Mouse (Mus musculus): ENCODE measurements around the gene Ddx23.

Gene Ddx23

DNA sequence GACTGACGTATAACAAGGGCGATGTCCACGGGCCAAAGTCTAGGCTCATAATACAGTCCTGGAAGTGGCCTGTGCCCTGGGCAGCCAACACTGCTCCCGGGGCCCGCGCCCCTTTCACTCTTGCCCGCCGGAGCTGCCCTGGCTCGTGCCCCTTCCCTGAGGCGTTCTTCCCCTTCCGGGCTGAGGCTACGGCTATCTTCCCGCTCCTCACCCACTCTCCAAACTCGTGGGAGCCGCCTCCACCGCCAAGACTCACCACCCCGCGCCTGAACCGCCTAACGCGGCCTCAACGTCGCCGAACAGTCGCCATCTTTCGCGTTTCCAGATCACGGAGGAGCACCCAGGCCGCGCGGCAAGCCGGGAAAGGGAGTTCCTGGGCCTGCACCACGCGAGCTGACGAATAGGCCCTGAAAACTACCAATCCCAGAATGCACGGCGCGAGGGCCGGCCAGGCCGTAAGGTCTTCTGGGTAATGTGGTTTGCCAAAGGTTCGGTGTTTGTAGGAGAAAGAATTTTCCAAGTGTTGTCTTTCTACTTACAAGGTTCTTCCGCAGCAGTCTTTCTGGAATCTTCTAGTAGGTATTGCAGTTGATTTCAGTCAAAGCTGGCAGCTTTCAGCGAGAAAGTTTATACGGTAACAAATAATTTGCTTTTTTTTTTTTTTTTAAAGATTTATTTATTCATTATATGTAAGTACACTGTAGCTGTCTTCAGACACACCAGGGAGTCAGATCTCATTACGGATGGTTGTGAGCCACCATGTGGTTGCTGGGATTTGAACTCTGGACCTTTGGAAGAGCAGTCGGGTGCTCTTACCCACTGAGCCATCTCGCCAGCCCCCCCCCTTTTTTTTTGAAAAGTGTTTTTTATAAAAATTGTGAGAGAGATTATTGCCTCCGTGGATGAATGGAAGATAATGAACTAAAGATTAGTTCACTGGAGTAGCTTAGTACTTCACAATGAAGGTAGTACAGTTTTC lies at the start of gene Ddx23:
Gene Ddx23, minus strand, starts transcription at position 328 of the 979 bp plus-strand sequence.
- DNase-seq (ENCODE audit: low spot score): peak; percentile 95

DNA sequence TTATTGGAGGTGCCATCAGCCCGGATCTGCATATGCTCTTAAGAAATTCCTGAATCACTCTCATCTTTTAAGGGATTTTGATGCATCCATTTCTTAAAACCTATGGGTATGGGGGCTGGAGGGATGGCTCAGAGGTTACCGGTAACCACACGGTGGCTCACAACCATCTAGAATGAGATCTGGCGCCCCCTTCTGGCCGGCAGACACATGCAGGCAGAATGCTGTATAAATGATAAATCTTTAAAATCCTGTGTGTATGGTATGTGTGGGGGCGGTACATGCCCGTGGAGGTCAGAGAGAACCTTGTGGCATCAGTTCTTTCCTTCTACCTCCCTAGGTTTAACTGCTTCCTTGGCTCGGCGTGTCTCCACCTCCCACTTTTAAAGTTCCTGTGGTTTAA lies 47.7 kb upstream of the Ddx23 start:
- peak; percentile 71 for DNase-seq (ENCODE audit: low spot score)

DNA sequence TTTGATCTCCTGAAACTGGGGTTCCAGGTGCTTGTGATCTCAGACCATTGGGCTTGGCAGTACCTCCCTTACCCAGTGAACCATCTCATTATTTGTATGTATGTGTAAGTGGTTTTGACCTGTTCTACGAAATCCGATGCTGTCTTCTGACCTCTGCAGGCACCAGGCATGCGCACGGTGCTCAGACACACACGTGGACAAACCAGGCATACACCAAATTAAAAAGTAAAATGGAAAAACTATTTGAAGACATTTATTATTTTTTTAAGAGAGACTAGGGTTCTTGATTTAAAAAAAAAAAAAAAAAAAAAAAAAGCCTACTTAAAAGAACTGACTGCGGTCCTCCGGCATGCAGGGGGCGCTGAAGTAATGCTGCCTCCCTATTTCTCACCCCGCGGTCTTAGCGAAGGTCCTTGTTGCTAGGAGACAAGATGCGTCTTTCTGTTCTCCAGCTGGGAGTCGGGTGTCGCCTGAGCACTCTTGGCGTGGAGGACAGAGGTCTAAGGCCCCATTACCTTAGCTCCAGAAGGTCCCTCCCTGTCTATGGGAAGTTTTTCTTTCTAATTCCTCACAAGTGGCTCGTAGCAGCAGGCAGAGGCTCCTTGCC lies 45.2 kb upstream of the Ddx23 start, which contains the start of gene Ccdc65:
Gene Ccdc65, plus strand, starts transcription at position 442 of the 607 bp plus-strand sequence.
- DNase-seq (ENCODE audit: low spot score): peak; percentile 71

DNA sequence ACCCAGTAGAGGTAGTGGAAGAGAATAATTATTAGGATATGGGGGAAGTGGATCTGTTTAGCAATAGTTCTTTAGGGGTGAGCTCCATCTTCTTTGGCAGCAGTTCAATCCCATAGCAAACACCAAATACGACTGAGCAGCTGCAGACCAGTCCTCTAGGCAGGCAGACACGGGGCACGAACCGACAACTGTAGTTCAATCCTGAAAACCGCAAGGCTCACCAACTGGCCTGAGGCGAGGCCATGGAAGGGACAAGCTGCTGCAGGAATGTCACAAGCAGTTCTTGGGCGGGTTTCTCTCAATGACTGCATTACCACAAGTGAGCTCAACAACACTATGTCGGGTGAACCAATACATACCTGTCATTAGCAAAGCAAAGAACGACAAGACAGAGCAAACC lies 41.6 kb upstream of the Ddx23 start:
- no peak for DNase-seq (ENCODE audit: low spot score)

GRCm38 (mm10) chr15:98699190-98700105 lies 36.8 kb upstream of the Ddx23 start:
- peak; percentile 79 for DNase-seq (ENCODE audit: low spot score)

- no peak for DNase-seq (ENCODE audit: low spot score)
Measured at GRCm38 (mm10) chr15:98696216-98696615, 33.5 kb upstream of the Ddx23 start.

DNA sequence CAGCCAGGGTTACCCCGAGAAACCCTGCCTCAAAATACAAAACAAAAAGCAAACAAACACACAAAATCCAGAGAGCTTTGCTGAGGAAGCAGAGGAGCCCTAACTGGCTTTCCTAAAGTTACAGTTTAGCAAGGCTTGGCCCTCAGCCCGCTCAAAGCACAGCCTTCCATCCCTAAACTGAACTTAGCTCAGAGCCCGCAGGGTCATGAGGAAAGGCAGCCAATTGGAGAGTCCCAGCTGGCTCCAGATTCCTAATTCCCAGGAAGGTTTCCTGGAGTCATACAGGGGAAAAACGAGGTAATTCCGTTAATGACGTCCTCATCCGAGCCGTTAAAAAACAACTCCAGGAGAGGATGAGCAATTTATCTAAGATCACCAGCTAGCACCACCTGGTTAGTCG lies 33.0 kb upstream of the Ddx23 start:
- no peak for DNase-seq (ENCODE audit: low spot score)

GRCm38 (mm10) chr15:98692171-98692715 lies 29.5 kb upstream of the Ddx23 start:
- no peak for DNase-seq (ENCODE audit: low spot score)

- no peak for DNase-seq (ENCODE audit: low spot score)
Measured at GRCm38 (mm10) chr15:98691486-98692147, 28.9 kb upstream of the Ddx23 start.

- no peak for DNase-seq (ENCODE audit: low spot score)
Measured at GRCm38 (mm10) chr15:98689682-98690081, 27.0 kb upstream of the Ddx23 start.

DNA sequence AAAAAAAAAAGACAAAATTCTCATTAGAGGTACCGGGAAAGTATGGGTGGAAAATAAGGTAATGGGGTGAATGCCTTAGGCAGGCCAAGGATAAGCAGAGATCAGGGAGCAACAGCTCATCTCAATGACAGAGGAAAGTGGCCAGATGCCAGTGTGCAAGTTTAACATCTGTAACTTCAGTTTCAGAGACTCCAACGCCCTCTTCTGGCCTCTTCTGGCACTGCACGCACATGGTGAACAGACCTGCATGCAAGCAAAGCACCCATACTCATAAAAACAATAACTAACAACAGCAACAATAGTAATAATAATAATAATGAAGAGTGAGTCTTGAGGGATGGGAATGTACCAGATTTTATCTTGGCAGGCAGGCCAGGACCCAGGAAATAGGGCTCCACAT lies 23.2 kb upstream of the Ddx23 start:
- DNase-seq (ENCODE audit: low spot score): no peak

DNA sequence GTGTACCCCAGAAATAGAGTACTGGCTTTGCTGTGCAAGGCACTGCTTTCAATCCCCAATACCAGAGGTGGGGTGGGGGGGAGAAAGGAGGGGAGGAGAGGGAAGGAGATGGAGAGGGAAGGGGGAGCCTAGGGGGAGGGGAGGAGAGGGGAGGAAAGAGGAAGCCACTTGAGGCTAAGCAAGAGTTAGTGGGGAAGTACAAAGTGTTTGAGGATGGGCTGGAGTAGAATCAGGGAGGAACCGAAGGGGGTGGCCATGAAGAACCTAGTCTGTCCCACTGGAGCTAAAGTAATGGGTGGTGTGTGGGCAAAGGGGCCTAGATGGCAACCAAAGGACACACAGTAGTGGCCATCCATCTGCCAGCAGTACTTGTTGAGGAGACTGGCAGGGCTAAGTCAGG lies 21.1 kb upstream of the Ddx23 start:
- no peak for DNase-seq (ENCODE audit: low spot score)

DNA sequence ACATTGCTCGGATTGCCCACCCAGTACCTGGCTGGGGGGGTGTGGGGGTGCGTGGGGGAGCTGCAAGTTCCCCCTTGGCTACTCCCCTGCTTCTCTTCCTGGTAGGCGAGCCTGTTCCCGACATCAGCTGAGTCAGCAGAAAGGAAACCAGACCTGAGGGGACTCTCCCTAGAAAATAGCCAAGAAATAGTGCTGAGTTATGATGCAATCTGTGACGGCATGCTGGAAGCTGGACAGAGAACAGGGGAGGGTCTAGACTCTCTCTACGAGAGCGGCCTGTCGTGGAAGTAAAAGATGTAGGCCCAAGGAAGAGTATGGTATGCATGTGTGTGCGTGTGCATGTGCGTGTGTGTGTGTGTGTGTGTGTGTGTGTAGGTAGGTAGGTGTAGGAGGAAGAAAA lies 20.5 kb upstream of the Ddx23 start:
- no peak for DNase-seq (ENCODE audit: low spot score)

DNA sequence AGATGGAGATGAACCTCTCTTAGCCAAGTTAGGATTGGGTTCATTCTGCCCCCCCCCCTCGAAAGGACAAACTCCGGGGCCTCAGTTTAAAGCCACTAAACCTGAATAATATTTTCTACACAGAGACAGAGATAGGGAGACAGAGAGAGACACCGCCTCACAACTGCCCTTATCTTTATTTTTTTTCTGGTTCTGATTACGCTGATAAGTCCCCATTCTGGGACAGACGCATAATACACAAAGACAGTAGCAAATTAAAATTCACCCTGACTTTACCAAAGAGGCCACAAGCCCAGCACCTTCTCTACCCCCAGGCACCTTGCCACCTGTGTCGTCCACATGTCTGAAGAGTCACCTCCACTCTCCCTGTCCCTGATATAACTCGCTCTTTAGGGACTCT lies 18.9 kb upstream of the Ddx23 start:
- DNase-seq (ENCODE audit: low spot score): no peak

DNA sequence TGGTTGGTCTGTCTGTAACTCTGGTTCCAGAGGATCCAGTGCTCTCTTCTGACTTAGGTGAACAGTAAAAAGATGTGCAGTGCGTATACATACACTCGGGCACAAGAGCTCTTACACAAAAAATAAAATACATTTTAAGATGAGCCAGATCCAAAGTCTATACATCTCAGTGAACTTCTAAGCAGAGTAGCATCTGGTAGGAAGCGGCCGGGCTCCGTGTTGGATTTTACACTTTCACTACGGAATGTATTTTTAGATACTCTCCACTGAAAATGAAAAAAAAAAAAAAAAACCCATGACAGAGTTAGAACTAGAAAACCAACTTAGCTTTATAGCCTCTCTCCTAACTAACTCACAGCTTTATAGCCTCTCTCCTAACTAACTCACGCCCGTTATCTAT lies 18.0 kb upstream of the Ddx23 start:
- no peak for DNase-seq (ENCODE audit: low spot score)

DNA sequence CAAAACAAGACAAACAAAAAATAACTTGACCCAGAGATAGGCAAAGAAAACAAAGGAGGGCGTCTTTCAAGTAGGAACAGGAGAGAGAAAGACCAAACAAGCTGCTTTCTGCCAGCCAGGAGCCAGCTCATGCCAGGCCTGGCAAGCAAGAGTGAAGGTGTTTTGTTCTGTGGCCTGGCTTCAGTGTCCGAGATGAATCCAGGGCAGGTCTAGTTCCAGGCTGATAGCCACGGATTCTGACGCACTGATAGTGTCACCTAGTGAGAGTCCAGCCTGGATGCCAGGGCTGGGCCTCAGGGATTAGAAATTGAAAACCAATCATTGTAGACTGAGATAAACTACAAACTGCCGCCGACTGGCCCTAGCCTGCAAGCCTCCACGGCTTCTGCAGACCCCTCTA lies 15.3 kb upstream of the Ddx23 start:
- no peak for DNase-seq (ENCODE audit: low spot score)

DNA sequence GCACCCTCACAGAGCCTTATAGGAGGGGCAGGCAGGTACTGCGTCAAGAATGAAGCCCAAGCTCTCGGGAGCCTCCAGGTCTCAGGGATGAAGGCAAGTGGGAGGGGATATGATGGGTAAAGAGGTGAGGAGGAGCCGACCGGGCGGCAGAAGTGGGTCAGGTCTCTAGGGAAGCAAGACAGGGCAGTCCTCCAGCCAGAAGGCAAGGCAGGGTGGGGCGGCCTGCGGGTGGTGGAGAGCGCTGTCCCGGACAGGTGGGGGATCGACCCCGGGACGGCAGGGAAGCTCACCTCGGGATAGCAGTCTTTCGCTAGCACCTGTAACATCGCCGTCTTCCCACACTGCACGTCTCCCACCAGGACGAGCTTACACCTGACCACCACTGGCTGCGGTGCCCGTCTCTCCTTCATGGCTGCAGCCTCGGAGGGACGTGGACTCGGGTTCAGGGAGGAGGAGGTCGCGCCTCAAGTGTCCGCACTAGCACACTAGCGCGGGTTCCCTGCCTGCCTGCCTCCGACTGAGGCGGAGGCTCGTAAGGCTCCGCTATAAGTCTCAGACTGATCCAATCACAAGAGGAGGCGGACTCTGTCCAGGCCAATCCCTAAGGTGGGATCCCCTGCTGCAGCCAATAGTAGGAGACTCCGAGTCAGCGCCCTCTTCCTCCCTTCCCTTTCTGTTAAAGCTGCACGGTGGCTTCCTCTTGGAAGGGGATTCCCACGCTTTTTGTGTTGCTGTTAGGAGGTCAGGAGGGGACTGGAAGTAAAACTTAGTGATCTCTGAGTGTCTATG lies 14.4 kb upstream of the Ddx23 start, which contains the start of gene Rnd1:
Gene Rnd1, minus strand, starts transcription at position 522 of the 789 bp plus-strand sequence.
- DNase-seq (ENCODE audit: low spot score): peak; percentile 63

DNA sequence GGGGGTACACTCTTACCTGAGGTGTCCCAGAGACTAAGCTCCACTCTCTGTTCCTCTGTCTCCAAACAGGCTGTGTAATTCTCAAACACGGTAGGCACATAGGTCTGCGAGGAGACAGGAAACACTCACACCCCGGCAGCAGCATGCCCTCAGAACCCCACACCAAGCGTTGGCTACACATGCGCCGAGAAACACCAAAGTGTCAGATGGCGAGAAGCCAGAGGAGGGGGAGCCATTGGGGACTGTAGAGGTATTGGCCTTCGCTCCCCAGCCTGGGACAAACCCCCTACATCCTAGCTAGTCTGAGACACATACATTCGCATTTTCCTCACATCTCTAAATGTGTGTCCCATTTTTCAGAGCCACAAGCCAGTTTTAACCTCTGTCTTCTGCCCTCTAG lies 13.8 kb upstream of the Ddx23 start:
- peak; percentile 62 for DNase-seq (ENCODE audit: low spot score)

- no peak for DNase-seq (ENCODE audit: low spot score)
Measured at GRCm38 (mm10) chr15:98675634-98676250, 13.0 kb upstream of the Ddx23 start.

DNA sequence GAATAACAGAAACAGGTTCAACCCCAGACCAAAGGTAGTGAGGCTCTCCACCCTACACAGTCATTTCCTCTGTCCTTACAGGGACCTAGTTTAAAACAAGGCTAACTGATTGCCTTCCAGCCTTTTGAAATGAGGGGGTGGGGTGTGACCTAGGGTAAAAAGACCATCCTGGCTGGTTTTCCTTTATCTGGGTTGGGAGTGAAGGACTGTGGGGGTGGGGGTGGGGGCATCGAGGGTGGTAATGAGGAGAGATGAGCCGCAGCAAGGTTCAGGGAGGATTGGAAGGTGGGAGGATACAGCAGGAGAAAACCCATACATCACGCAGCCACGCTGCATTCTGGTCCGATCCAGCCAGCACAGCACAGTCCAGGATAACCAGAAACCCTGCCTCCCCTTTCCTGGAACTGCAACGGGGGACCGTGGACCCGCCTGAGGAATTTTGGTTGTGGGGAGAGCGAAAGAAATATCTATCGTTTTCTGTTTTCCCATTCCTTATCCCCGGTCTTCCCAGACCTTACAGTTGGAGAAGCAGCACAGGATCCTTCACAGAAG lies 12.4 kb upstream of the Ddx23 start:
- DNase-seq (ENCODE audit: low spot score): no peak
